Comparison of ENCODE assay signal across 25 mouse cellular contexts in the genomic region with DNA sequence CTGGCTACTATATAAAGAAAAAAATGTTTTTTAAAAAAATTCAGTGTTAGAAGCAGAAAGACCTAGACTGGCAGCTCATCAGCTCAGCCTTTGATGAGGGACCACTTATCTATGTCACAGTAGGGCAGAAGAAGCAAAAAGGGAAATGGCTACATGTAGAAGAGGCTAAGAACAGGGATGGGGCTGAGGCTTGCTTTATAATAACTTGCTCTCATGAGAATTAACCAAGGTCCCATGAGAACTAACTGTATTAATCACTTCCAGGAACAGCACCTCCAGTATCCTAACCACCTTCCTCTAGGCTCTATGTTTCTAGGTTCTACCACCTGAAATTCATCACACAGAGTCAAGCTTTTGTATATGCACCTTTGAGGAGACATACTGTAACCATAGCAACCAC. TPM values are rescaled to one million over a fixed set of nuclear protein-coding genes. Genes with fewer than 3 reads are reported as not detected.
DNase-seq lines count a peak whose midpoint lies in the region; ATAC-seq and TF ChIP-seq lines count a peak whose summit lies in the region.
"Had no signal": no experiment of that assay in that cellular context is flagged by ENCODE, and none has a peak within 500 bp of the region (broad histone marks: within the 10 kb centered on the region; RNA-seq: fewer than 3 reads in every experiment).

No protein-coding gene starts in this region.

- no peak for TF ChIP-seq POLR2A in MEL (IDR thresholded peaks at IDR 0.05; ENCODE audit: control insufficient read depth in 1 of 2, insufficient read depth in 1 of 2, low read depth in 1 of 2, low read length in 2 of 2, poor library complexity in 1 of 2)

- H3K4me3 ChIP-seq in MEL (ENCODE audit: control insufficient read depth in 1 of 2, insufficient read depth in 1 of 2, low read depth in 2 of 2, low read length in 2 of 2): no peak overlapping the region
- H3K4me3 ChIP-seq: embryonic facial prominence, embryonic 13.5 days; embryonic facial prominence, embryonic 15.5 days; erythroblast, embryonic 14.5 days; forebrain, embryonic 10.5 days; forebrain, embryonic 12.5 days had no signal

- peak; percentile 17 for ATAC-seq in granulocyte monocyte progenitor cell, adult 5-6 weeks (replicated peaks; ENCODE audit: poor library complexity, severe bottlenecking)
- ATAC-seq: forebrain, embryonic 14.5 days; forebrain, embryonic 16.5 days had no signal

- H3K27me3 ChIP-seq in MEL (ENCODE audit: control insufficient read depth in 1 of 2, insufficient read depth in 2 of 2, low read length in 2 of 2): peaks cover 0 to 2% of the 10 kb centered on the region in 2 experiments; a peak in 1 of 4 replicates
- H3K27me3 ChIP-seq in splenic B cell, adult 2 months (ENCODE audit: control insufficient read depth, insufficient read depth, low read length, poor library complexity, severe bottlenecking): no peaks in the 10 kb centered on the region
- H3K27me3 ChIP-seq: embryonic facial prominence, embryonic 13.5 days; embryonic facial prominence, embryonic 15.5 days; forebrain, embryonic 12.5 days had no signal

- H3K9me3 ChIP-seq in MEL (replicated peaks; ENCODE audit: insufficient read depth, low read length): no peaks in the 10 kb centered on the region
- H3K9me3 ChIP-seq: embryonic facial prominence, embryonic 13.5 days; embryonic facial prominence, embryonic 15.5 days; forebrain, embryonic 10.5 days; forebrain, embryonic 12.5 days; G1E had no signal

- no peaks in the 10 kb centered on the region for H3K79me2 ChIP-seq in MEL (ENCODE audit: control insufficient read depth, insufficient read depth, low read length, poor library complexity)

- H3K4me1 ChIP-seq in MEL (ENCODE audit: control insufficient read depth in 1 of 2, insufficient read depth in 2 of 2, low read length in 2 of 2): no peaks in the 10 kb centered on the region
- H3K4me1 ChIP-seq: embryonic facial prominence, embryonic 13.5 days; embryonic facial prominence, embryonic 15.5 days; forebrain, embryonic 10.5 days; forebrain, embryonic 12.5 days had no signal

- H3K9ac ChIP-seq in MEL (ENCODE audit: control insufficient read depth, low read depth, low read length, poor library complexity, severe bottlenecking): no peak overlapping the region
- H3K9ac ChIP-seq: embryonic facial prominence, embryonic 13.5 days; embryonic facial prominence, embryonic 15.5 days; forebrain, embryonic 12.5 days had no signal

- TF ChIP-seq RAD21 in MEL (IDR thresholded peaks at IDR 0.05; ENCODE audit: low read depth, low read length): no peak

- TF ChIP-seq CTCF in MEL (IDR thresholded peaks at IDR 0.05 in 2 of 3, conservative IDR thresholded peaks at IDR 0.05 in 1 of 3; ENCODE audit: control insufficient read depth in 1 of 3, insufficient read depth in 1 of 3, low read depth in 2 of 3, low read length in 3 of 3, poor library complexity in 1 of 3, severe bottlenecking in 1 of 3): no peak

- no peaks in the 10 kb centered on the region; a peak in 2 of 4 replicates for H3K36me3 ChIP-seq in MEL (ENCODE audit: control insufficient read depth in 1 of 2, insufficient read depth in 2 of 2, low read length in 2 of 2)
- H3K36me3 ChIP-seq in splenic B cell, adult 2 months (ENCODE audit: control insufficient read depth, insufficient read depth, low read length, poor library complexity, severe bottlenecking): no peaks in the 10 kb centered on the region
- H3K36me3 ChIP-seq: embryonic facial prominence, embryonic 13.5 days; embryonic facial prominence, embryonic 15.5 days; forebrain, embryonic 10.5 days; forebrain, embryonic 12.5 days; G1E had no signal

- DNase-seq in B cell, adult 2 months: peak; percentile 41 to 54
- DNase-seq in MEL (ENCODE audit: low read depth, low spot score): peak; percentile 77
- peak; percentile 52 for DNase-seq in splenic B cell, adult 2 months (ENCODE audit: low read depth, low spot score)
- DNase-seq in urinary bladder, postnatal 10 days (ENCODE audit: low spot score): no peak
- no peak for DNase-seq in frontal cortex, postnatal 25 days (ENCODE audit: low spot score in 2 of 2)
- no peak for DNase-seq in ovary, adult 18-20 months (ENCODE audit: low spot score)
- DNase-seq in Muller cell, postnatal 12 days (ENCODE audit: inconsistent ontology term): no peak
- DNase-seq: adrenal gland, adult 8-10 months; adrenal gland, postnatal 14 days; cerebellum, adult 11 months; cerebellum, adult 18-20 months; cerebellum, adult 8-10 months; cerebellum, adult 9-11 months; cerebellum, postnatal 14 days; cerebellum, postnatal 36 days; embryo, embryonic 11 days had no signal

- TF ChIP-seq EP300 in MEL (IDR thresholded peaks at IDR 0.05; ENCODE audit: low read depth in 1 of 2, low read length in 2 of 2): peak in 1 of 2 experiments; percentile 36; a peak in 1 of 4 replicates

- no peak overlapping the region for H3K27ac ChIP-seq in MEL (ENCODE audit: control insufficient read depth, low read depth, low read length)
- H3K27ac ChIP-seq: embryonic facial prominence, embryonic 13.5 days; embryonic facial prominence, embryonic 15.5 days; forebrain, embryonic 10.5 days; forebrain, embryonic 12.5 days had no signal

TF ChIP-seq in MEL, 35 proteins besides CTCF, POLR2A, EP300 and RAD21:
- TF ChIP-seq GATA1 (IDR thresholded peaks at IDR 0.05; ENCODE audit: low read depth, low read length) (no peak; the same call in 1 of the 2 replicates), UBTF (IDR thresholded peaks at IDR 0.05; ENCODE audit: borderline replicate concordance, insufficient read depth, low read depth, low read length) (no peak), ZKSCAN1 (IDR thresholded peaks at IDR 0.05; ENCODE audit: low read depth, low read length) (no peak), TCF12 (IDR thresholded peaks at IDR 0.05; ENCODE audit: low read depth, low read length) (no peak), BHLHE40 (IDR thresholded peaks at IDR 0.05; ENCODE audit: borderline replicate concordance, low read depth, low read length) (no peak), CHD1 (IDR thresholded peaks at IDR 0.05; ENCODE audit: low read depth, low read length) (no peak), MYC (IDR thresholded peaks at IDR 0.05; ENCODE audit: low read depth, low read length) (no peak), RCOR1 (IDR thresholded peaks at IDR 0.05; ENCODE audit: low read depth, low read length) (no peak), CHD2 (IDR thresholded peaks at IDR 0.05; ENCODE audit: low read length) (no peak), USF2 (IDR thresholded peaks at IDR 0.05; ENCODE audit: borderline replicate concordance in 1 of 2, insufficient read depth in 1 of 2, low read depth in 1 of 2, low read length in 2 of 2) (no peak), TBP (IDR thresholded peaks at IDR 0.05; ENCODE audit: low read depth, low read length) (no peak), USF1 (IDR thresholded peaks at IDR 0.05; ENCODE audit: low read depth, low read length) (no peak), JUND (IDR thresholded peaks at IDR 0.05; ENCODE audit: low read depth, low read length) (no peak), GABPA (IDR thresholded peaks at IDR 0.05; ENCODE audit: low read depth, low read length) (no peak), POLR2AphosphoS2 (IDR thresholded peaks at IDR 0.05; ENCODE audit: low read length) (no peak), ETS1 (IDR thresholded peaks at IDR 0.05; ENCODE audit: low read depth, low read length) (no peak), MAFK (IDR thresholded peaks at IDR 0.05; ENCODE audit: borderline replicate concordance, low read depth, low read length) (no peak)

RNA-seq across cellular contexts. Expression of a gene that starts 25.2 kb away (rescaled TPM):
- not detected in 2 replicates for total RNA-seq in MEL (2012; rRNA removed)
- polyA plus RNA-seq in MEL (2012; ENCODE audit: insufficient read depth in 1 of 2, insufficient read length in 2 of 2, low read depth in 1 of 2, low replicate concordance in 2 of 2, missing spikeins in 1 of 2): not detected
- total RNA-seq in granulocyte monocyte progenitor cell, adult 5-6 weeks (2014; fragmentation: Nextera tagmentation): 1.5 and 3.4 TPM in 2 replicates
- total RNA-seq in granulocyte monocyte progenitor cell, adult 5-6 weeks (2017): 3.1 and 3.8 TPM in 2 replicates

Comparison
In these comparisons a context has a peak if more than half of its experiments do, and no peak if none do; other contexts are left out.
1. DNase-seq: peak in B cell, adult 2 months (2 of 2), MEL (single experiment) and splenic B cell, adult 2 months (single experiment); none in urinary bladder, postnatal 10 days (single experiment), frontal cortex, postnatal 25 days (0 of 2), ovary, adult 18-20 months (single experiment) and Muller cell, postnatal 12 days (single experiment).